Mouse (Mus musculus): ENCODE results near the gene Ogdh. TPM values are rescaled to one million over a fixed set of nuclear protein-coding genes. Genes with fewer than 3 reads are reported as not detected.
A peak's percentile ranks its signal among the peaks of the same experiment; 100 is the strongest.

Ogdh gene
- polyA plus RNA-seq, 1 experiment: 13.2 TPM

GRCm38 (mm10) chr11:6390376-6391053, 99.1 kb downstream of the Ogdh start:
- peak overlapping the region; percentile 91 for H3K4me3 ChIP-seq (replicated peaks)

GRCm38 (mm10) chr11:6391516-6392276, 100.3 kb downstream of the Ogdh start:
- no peaks in the 10 kb centered on the region for H3K27me3 ChIP-seq (ENCODE audit: control insufficient read depth)
- peaks cover 37% of the 10 kb centered on the region for H3K4me1 ChIP-seq (ENCODE audit: control insufficient read depth)
- TF ChIP-seq GATA1 (IDR thresholded peaks at IDR 0.05; ENCODE audit: low read length): no peak
- TF ChIP-seq TAL1 (IDR thresholded peaks at IDR 0.05; ENCODE audit: low read length): no peak
- peaks cover 43% of the 10 kb centered on the region for H3K36me3 ChIP-seq (ENCODE audit: control insufficient read depth)
- H3K4me3 ChIP-seq (replicated peaks): no peak overlapping the region
- no peaks in the 10 kb centered on the region for H3K9me3 ChIP-seq (ENCODE audit: control insufficient read depth, low read length)

More at GRCm38 (mm10) chr11:6390376-6391053, 99.1 kb downstream of the Ogdh start:
- Histone ChIP-seq H3K27me3 (ENCODE audit: control insufficient read depth) (no peaks in the 10 kb centered on the region), H3K36me3 (ENCODE audit: control insufficient read depth) (peaks cover 31% of the 10 kb centered on the region), H3K9me3 (ENCODE audit: control insufficient read depth, low read length) (no peaks in the 10 kb centered on the region), H3K4me1 (ENCODE audit: control insufficient read depth) (peaks cover 37% of the 10 kb centered on the region)
- TF ChIP-seq TAL1 (IDR thresholded peaks at IDR 0.05; ENCODE audit: low read length) (no peak), GATA1 (IDR thresholded peaks at IDR 0.05; ENCODE audit: low read length) (no peak)

- H3K27me3 ChIP-seq (ENCODE audit: control insufficient read depth): no peaks in the 10 kb centered on the region
- peaks cover 55% of the 10 kb centered on the region for H3K36me3 ChIP-seq (ENCODE audit: control insufficient read depth)
- no peak for TF ChIP-seq GATA1 (IDR thresholded peaks at IDR 0.05; ENCODE audit: low read length)
- TF ChIP-seq TAL1 (IDR thresholded peaks at IDR 0.05; ENCODE audit: low read length): no peak
- H3K4me1 ChIP-seq (ENCODE audit: control insufficient read depth): peaks cover 37% of the 10 kb centered on the region
- no peak overlapping the region for H3K4me3 ChIP-seq (replicated peaks)
- no peaks in the 10 kb centered on the region for H3K9me3 ChIP-seq (ENCODE audit: control insufficient read depth, low read length)
These were observed 101.4 kb downstream of the Ogdh start for GRCm38 (mm10) chr11:6392857-6393256.

GRCm38 (mm10) chr11:6393866-6394265, 102.4 kb downstream of the Ogdh start:
- TF ChIP-seq GATA1 (IDR thresholded peaks at IDR 0.05; ENCODE audit: low read length): no peak
- TF ChIP-seq TAL1 (IDR thresholded peaks at IDR 0.05; ENCODE audit: low read length): no peak
- Histone ChIP-seq H3K4me3 (replicated peaks) (no peak overlapping the region), H3K27me3 (ENCODE audit: control insufficient read depth) (no peaks in the 10 kb centered on the region), H3K4me1 (ENCODE audit: control insufficient read depth) (peaks cover 31% of the 10 kb centered on the region), H3K9me3 (ENCODE audit: control insufficient read depth, low read length) (no peaks in the 10 kb centered on the region), H3K36me3 (ENCODE audit: control insufficient read depth) (peaks cover 65% of the 10 kb centered on the region)

GRCm38 (mm10) chr11:6395565-6395964, 104.1 kb downstream of the Ogdh start:
- TF ChIP-seq GATA1 (IDR thresholded peaks at IDR 0.05; ENCODE audit: low read length): no peak
- TF ChIP-seq TAL1 (IDR thresholded peaks at IDR 0.05; ENCODE audit: low read length): no peak
- Histone ChIP-seq H3K4me3 (replicated peaks) (no peak overlapping the region), H3K27me3 (ENCODE audit: control insufficient read depth) (no peaks in the 10 kb centered on the region), H3K4me1 (ENCODE audit: control insufficient read depth) (peaks cover 19% of the 10 kb centered on the region), H3K9me3 (ENCODE audit: control insufficient read depth, low read length) (no peaks in the 10 kb centered on the region), H3K36me3 (ENCODE audit: control insufficient read depth) (peaks cover 78% of the 10 kb centered on the region)

- Histone ChIP-seq H3K4me3 (replicated peaks) (no peak overlapping the region), H3K36me3 (ENCODE audit: control insufficient read depth) (peaks cover 92% of the 10 kb centered on the region), H3K9me3 (ENCODE audit: control insufficient read depth, low read length) (no peaks in the 10 kb centered on the region), H3K27me3 (ENCODE audit: control insufficient read depth) (no peaks in the 10 kb centered on the region), H3K4me1 (ENCODE audit: control insufficient read depth) (no peaks in the 10 kb centered on the region; the same call in 1 of the 2 replicates)
- TF ChIP-seq GATA1 (IDR thresholded peaks at IDR 0.05; ENCODE audit: low read length): no peak
- TF ChIP-seq TAL1 (IDR thresholded peaks at IDR 0.05; ENCODE audit: low read length): no peak
These were observed 106.7 kb downstream of the Ogdh start for GRCm38 (mm10) chr11:6398141-6398540.

- Histone ChIP-seq H3K9me3 (ENCODE audit: control insufficient read depth, low read length) (no peaks in the 10 kb centered on the region), H3K27me3 (ENCODE audit: control insufficient read depth) (no peaks in the 10 kb centered on the region), H3K36me3 (ENCODE audit: control insufficient read depth) (peaks cover 84% of the 10 kb centered on the region), H3K4me3 (replicated peaks) (no peak overlapping the region), H3K4me1 (ENCODE audit: control insufficient read depth) (peaks cover 7% of the 10 kb centered on the region)
- TF ChIP-seq TAL1 (IDR thresholded peaks at IDR 0.05; ENCODE audit: low read length): no peak
- no peak for TF ChIP-seq GATA1 (IDR thresholded peaks at IDR 0.05; ENCODE audit: low read length)
These were observed 111.4 kb downstream of the Ogdh start for GRCm38 (mm10) chr11:6402515-6403510.

GRCm38 (mm10) chr11:6403830-6404405, 112.5 kb downstream of the Ogdh start:
- Histone ChIP-seq H3K4me3 (replicated peaks) (no peak overlapping the region), H3K4me1 (ENCODE audit: control insufficient read depth) (peaks cover 7% of the 10 kb centered on the region), H3K27me3 (ENCODE audit: control insufficient read depth) (no peaks in the 10 kb centered on the region), H3K9me3 (ENCODE audit: control insufficient read depth, low read length) (no peaks in the 10 kb centered on the region), H3K36me3 (ENCODE audit: control insufficient read depth) (peaks cover 74% of the 10 kb centered on the region)
- TF ChIP-seq TAL1 (IDR thresholded peaks at IDR 0.05; ENCODE audit: low read length) (no peak), GATA1 (IDR thresholded peaks at IDR 0.05; ENCODE audit: low read length) (no peak)
